Mouse (Mus musculus): ENCODE measurements at regions not wholly inside any gene's neighbourhood (a gene's known extent, or its start where the extent isn't known, plus 50 kb on each side); places are given as distances from the start of the nearest gene placed in this dataset.

- 38% methylated on average over 10 of the region's 10 CpGs for WGBS
- H3K4me2 ChIP-seq (ENCODE audit: low read length) = no peak overlapping the region
- no peak overlapping the region for H3K4me3 ChIP-seq (replicated peaks; ENCODE audit: low read depth, low read length)
- H3K4me1 ChIP-seq (replicated peaks; ENCODE audit: insufficient read depth, low read length) = no peaks in the 10 kb centered on the region
- no peak overlapping the region for H3K27ac ChIP-seq
- H3K36me3 ChIP-seq (ENCODE audit: insufficient read depth, low read length) = no peaks in the 10 kb centered on the region
- no peaks in the 10 kb centered on the region for H3K9me3 ChIP-seq (replicated peaks; ENCODE audit: low read length)
- DNase-seq (ENCODE audit: low spot score) (no peak), ATAC-seq (replicated peaks; ENCODE audit: low FRiP score, low read depth) (no peak)
- no peak overlapping the region for H3K9ac ChIP-seq (ENCODE audit: low read depth, low read length)
- TF ChIP-seq CTCF (IDR thresholded peaks at IDR 0.05; ENCODE audit: low read depth) = no peak
- H3K27me3 ChIP-seq (ENCODE audit: insufficient read depth, low read length) = no peaks in the 10 kb centered on the region
These were observed 70.9 kb upstream of the Slc25a33 start for GRCm38 (mm10) chr4:149844971-149845370.

GRCm38 (mm10) chr4:149843736-149844135 lies 69.7 kb upstream of the Slc25a33 start:
- Histone ChIP-seq H3K4me3 (replicated peaks; ENCODE audit: low read depth, low read length) (no peak overlapping the region), H3K9ac (ENCODE audit: low read depth, low read length) (no peak overlapping the region), H3K4me2 (ENCODE audit: low read length) (no peak overlapping the region), H3K9me3 (replicated peaks; ENCODE audit: low read length) (no peaks in the 10 kb centered on the region), H3K36me3 (ENCODE audit: insufficient read depth, low read length) (no peaks in the 10 kb centered on the region), H3K4me1 (replicated peaks; ENCODE audit: insufficient read depth, low read length) (no peaks in the 10 kb centered on the region), H3K27me3 (ENCODE audit: insufficient read depth, low read length) (no peaks in the 10 kb centered on the region), H3K27ac (no peak overlapping the region)
- DNase-seq (ENCODE audit: low spot score) (no peak), ATAC-seq (replicated peaks; ENCODE audit: low FRiP score, low read depth) (no peak)
- no peak for TF ChIP-seq CTCF (IDR thresholded peaks at IDR 0.05; ENCODE audit: low read depth)
- 38% methylated on average over 10 of the region's 10 CpGs for WGBS

- Histone ChIP-seq H3K4me3 (replicated peaks; ENCODE audit: low read depth, low read length) (no peak overlapping the region), H3K36me3 (ENCODE audit: insufficient read depth, low read length) (no peaks in the 10 kb centered on the region), H3K4me1 (replicated peaks; ENCODE audit: insufficient read depth, low read length) (no peaks in the 10 kb centered on the region), H3K9me3 (replicated peaks; ENCODE audit: low read length) (no peaks in the 10 kb centered on the region), H3K9ac (ENCODE audit: low read depth, low read length) (no peak overlapping the region), H3K27me3 (ENCODE audit: insufficient read depth, low read length) (no peaks in the 10 kb centered on the region), H3K4me2 (ENCODE audit: low read length) (no peak overlapping the region), H3K27ac (no peak overlapping the region)
- no peak for TF ChIP-seq CTCF (IDR thresholded peaks at IDR 0.05; ENCODE audit: low read depth)
- DNase-seq (ENCODE audit: low spot score) = no peak
- 59% methylated on average over 7 of the region's 7 CpGs for WGBS
- ATAC-seq (replicated peaks; ENCODE audit: low FRiP score, low read depth) = no peak
These were observed 68.8 kb upstream of the Slc25a33 start for GRCm38 (mm10) chr4:149842906-149843305.

- DNase-seq (ENCODE audit: low spot score) (no peak), ATAC-seq (replicated peaks; ENCODE audit: low FRiP score, low read depth) (no peak)
- TF ChIP-seq CTCF (IDR thresholded peaks at IDR 0.05; ENCODE audit: low read depth) = peak; percentile 70
- Histone ChIP-seq H3K9me3 (replicated peaks; ENCODE audit: low read length) (no peaks in the 10 kb centered on the region), H3K27me3 (ENCODE audit: insufficient read depth, low read length) (no peaks in the 10 kb centered on the region), H3K27ac (no peak overlapping the region), H3K4me2 (ENCODE audit: low read length) (no peak overlapping the region), H3K36me3 (ENCODE audit: insufficient read depth, low read length) (no peaks in the 10 kb centered on the region), H3K4me3 (replicated peaks; ENCODE audit: low read depth, low read length) (no peak overlapping the region), H3K4me1 (replicated peaks; ENCODE audit: insufficient read depth, low read length) (no peaks in the 10 kb centered on the region), H3K9ac (ENCODE audit: low read depth, low read length) (no peak overlapping the region)
- WGBS = 80% methylated on average over 6 of the region's 6 CpGs
These were observed 67.8 kb upstream of the Slc25a33 start for GRCm38 (mm10) chr4:149841856-149842255.

GRCm38 (mm10) chr4:149840511-149841292 lies 66.6 kb upstream of the Slc25a33 start:
- no peak overlapping the region for H3K27ac ChIP-seq
- no peaks in the 10 kb centered on the region for H3K4me1 ChIP-seq (replicated peaks; ENCODE audit: insufficient read depth, low read length)
- ATAC-seq (replicated peaks; ENCODE audit: low FRiP score, low read depth) = no peak
- no peak overlapping the region for H3K4me3 ChIP-seq (replicated peaks; ENCODE audit: low read depth, low read length)
- TF ChIP-seq CTCF (IDR thresholded peaks at IDR 0.05; ENCODE audit: low read depth) = no peak
- DNase-seq (ENCODE audit: low spot score) = no peak
- no peaks in the 10 kb centered on the region for H3K27me3 ChIP-seq (ENCODE audit: insufficient read depth, low read length)
- H3K36me3 ChIP-seq (ENCODE audit: insufficient read depth, low read length) = no peaks in the 10 kb centered on the region
- WGBS = 82% methylated on average over 12 of the region's 12 CpGs
- H3K9ac ChIP-seq (ENCODE audit: low read depth, low read length) = no peak overlapping the region
- no peaks in the 10 kb centered on the region for H3K9me3 ChIP-seq (replicated peaks; ENCODE audit: low read length)
- no peak overlapping the region for H3K4me2 ChIP-seq (ENCODE audit: low read length)

- Histone ChIP-seq H3K4me2 (ENCODE audit: low read length) (no peak overlapping the region), H3K9me3 (replicated peaks; ENCODE audit: low read length) (no peaks in the 10 kb centered on the region), H3K27me3 (ENCODE audit: insufficient read depth, low read length) (no peaks in the 10 kb centered on the region), H3K27ac (no peak overlapping the region), H3K4me1 (replicated peaks; ENCODE audit: insufficient read depth, low read length) (no peaks in the 10 kb centered on the region), H3K9ac (ENCODE audit: low read depth, low read length) (no peak overlapping the region), H3K4me3 (replicated peaks; ENCODE audit: low read depth, low read length) (no peak overlapping the region), H3K36me3 (ENCODE audit: insufficient read depth, low read length) (no peaks in the 10 kb centered on the region)
- WGBS = 16% methylated on average over 3 of the region's 3 CpGs
- DNase-seq (ENCODE audit: low spot score) (no peak), ATAC-seq (replicated peaks; ENCODE audit: low FRiP score, low read depth) (peak; percentile 65; the same call in 1 of the 2 replicates)
- TF ChIP-seq CTCF (IDR thresholded peaks at IDR 0.05; ENCODE audit: low read depth) = peak; percentile 73
These were observed 64.6 kb upstream of the Slc25a33 start for GRCm38 (mm10) chr4:149838682-149839081.
